Mouse (Mus musculus): Measurements from ENCODE around the gene Fzd5. TPM values are rescaled to one million over a fixed set of nuclear protein-coding genes. Genes with fewer than 3 reads are reported as not detected.

Gene Fzd5
- polyA plus RNA-seq, 1 experiment from 2014 or later: 2.1 TPM

DNA sequence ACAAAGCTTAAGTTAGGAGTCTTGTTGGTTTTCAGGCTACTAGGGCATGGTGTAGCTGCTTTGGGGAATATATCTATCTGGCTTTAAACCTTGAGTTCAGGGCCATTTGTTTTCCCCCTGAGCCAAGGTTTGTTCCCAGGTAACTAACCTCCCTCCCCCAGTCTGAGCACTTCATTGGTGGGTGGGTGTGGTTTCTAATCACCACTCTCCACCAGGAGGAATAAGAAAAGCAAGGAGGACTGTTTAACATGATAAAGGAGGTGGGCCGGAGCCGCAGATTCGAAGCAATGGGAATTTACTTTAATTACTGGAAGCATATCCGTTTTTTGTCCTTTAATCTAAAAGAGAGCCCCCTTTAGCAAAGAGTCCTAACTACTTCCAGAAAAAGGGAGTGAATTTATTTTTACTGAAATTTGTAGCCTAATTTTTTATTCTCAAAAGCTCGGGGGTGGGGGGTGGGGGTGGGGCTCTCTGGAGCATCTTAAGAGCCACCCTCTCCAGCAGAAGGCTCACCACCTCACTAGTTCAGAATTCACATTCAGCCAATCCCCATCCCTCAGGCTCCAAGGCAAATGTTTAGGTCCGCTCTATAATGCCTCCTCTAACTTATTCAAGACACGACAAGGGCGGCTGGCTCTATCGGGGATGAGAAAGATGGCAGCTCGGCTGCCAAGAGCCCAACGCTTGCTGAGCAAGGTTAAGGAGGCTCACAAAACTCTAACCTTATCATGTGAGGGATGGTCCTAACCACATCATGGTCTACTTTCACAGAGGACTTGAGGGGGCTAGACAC is 3.9 kb downstream of the Fzd5 start:
- Histone ChIP-seq H3K9me3 (replicated peaks) (no peaks in the 10 kb centered on the region), H3K9ac (peak overlapping the region; percentile 57), H3K27me3 (peaks cover 19% of the 10 kb centered on the region), H3K4me1 (replicated peaks) (peaks cover 71% of the 10 kb centered on the region), H3K4me3 (replicated peaks) (peak overlapping the region; percentile 85), H3K4me2 (peak overlapping the region; percentile 99), H3K27ac (replicated peaks) (peak overlapping the region; percentile 82), H3K36me3 (replicated peaks) (peaks cover 47% of the 10 kb centered on the region)
- 29% methylated on average over 11 of the region's 11 CpGs for WGBS (ENCODE audit: insufficient replicate concordance)
- ATAC-seq (ENCODE audit: insufficient read depth): peak; percentile 25; the same call in 1 of the 2 replicates

DNA sequence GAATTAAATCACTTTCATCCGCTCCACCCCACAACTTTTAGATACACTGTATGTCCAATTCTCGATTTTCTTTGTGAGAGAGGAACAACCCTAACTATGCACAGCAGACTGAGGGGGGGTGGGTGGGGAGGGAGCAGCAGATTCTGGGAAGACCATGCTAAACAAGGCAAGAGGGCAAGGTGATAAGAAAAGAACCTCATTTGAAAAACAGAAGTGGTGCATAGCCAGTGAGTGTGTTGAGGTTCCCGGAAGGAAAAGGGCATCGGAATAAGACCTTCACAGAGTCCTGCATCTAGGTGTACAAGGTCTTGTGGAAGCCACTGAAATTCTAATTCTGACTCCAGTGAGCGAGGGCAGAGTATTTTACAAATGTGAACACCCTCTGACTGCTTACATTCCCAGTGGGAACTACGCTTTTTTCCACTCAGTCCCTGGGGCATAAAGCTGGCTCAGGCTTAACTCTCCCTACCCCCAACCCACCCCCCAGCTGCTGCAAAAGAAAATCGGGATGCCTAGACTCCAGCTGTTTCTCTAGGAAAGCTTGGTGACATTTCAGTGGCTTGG is 4.8 kb downstream of the Fzd5 start:
- peak overlapping the region; percentile 99 for H3K4me2 ChIP-seq
- H3K9me3 ChIP-seq (replicated peaks): no peaks in the 10 kb centered on the region
- peak overlapping the region; percentile 57; the same call in 1 of the 2 replicates for H3K9ac ChIP-seq
- 52% methylated on average over 7 of the region's 7 CpGs for WGBS (ENCODE audit: insufficient replicate concordance)
- H3K4me3 ChIP-seq (replicated peaks): peak overlapping the region; percentile 85; the same call in 1 of the 2 replicates
- peaks cover 63% of the 10 kb centered on the region for H3K4me1 ChIP-seq (replicated peaks)
- peak overlapping the region; percentile 82 for H3K27ac ChIP-seq (replicated peaks)
- peaks cover 19% of the 10 kb centered on the region for H3K27me3 ChIP-seq
- peaks cover 54% of the 10 kb centered on the region for H3K36me3 ChIP-seq (replicated peaks)
- ATAC-seq (ENCODE audit: insufficient read depth): no peak

DNA sequence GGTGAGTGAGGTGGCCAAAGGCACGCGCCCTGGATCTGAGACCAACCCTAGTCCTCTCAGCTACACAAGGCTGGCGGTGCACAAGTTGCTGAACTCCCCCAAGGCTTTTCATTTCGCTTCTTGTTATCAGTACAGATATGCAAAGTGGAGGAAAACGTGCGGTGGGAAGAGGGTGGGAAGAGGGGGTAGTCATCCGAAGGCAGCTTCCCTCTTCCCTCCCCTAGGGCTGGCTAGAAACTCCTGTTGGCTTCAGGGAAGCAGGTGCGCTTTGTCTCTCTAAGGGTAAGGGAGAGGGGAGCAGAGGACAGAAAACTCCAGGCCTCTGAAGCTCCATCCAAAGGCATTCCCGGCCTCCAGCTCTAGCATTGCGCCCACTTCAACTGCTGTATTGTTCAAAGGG is 5.4 kb downstream of the Fzd5 start:
- Histone ChIP-seq H3K4me1 (replicated peaks) (peaks cover 61% of the 10 kb centered on the region), H3K9me3 (replicated peaks) (no peaks in the 10 kb centered on the region), H3K9ac (no peak overlapping the region), H3K4me3 (replicated peaks) (0 out of 2 replicates have a peak overlapping the region, but pooled peaks have one; percentile 3), H3K27ac (replicated peaks) (peak overlapping the region; percentile 60), H3K4me2 (peak overlapping the region; percentile 99), H3K36me3 (replicated peaks) (peaks cover 59% of the 10 kb centered on the region), H3K27me3 (peaks cover 19% of the 10 kb centered on the region)
- ATAC-seq (ENCODE audit: insufficient read depth): no peak
- 43% methylated on average over 10 of the region's 10 CpGs for WGBS (ENCODE audit: insufficient replicate concordance)

DNA sequence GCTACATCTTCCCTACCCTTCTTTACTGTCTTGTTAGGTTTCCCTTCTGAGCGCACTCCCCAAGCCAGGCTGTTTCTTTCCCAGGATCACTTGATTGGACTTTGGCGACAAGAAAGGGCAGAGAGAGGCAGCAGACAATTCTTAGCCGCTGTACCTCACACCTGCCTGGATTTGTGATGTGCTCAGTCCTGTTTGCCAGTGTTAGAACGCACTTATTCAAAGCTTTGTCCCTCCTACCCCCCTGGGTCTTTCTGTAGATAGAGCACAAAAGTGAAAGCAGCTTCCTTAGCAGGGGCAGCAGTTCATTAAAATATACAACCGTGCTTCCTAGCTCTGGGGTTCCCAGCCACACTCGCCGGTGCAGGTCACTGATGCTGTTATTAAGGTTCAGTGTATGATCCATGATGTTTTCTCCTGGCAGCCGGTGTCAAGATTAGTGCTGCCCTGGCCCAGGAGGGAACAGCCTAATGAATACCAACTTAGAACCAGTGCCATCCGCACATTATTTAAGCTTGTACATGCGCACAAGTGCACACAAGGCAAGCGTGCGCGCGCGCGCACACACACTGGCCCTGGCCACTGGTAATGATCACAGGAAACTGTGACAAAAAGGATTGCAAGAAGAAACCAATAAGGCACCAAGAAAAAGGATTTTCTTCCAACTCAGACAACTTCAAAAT is 6.1 kb downstream of the Fzd5 start:
- Histone ChIP-seq H3K4me1 (replicated peaks) (peaks cover 54% of the 10 kb centered on the region), H3K27ac (replicated peaks) (peak overlapping the region; percentile 60), H3K4me2 (peak overlapping the region; percentile 99; the same call in 1 of the 2 replicates), H3K9ac (no peak overlapping the region), H3K27me3 (peaks cover 19% of the 10 kb centered on the region), H3K4me3 (replicated peaks) (no peak overlapping the region), H3K9me3 (replicated peaks) (no peaks in the 10 kb centered on the region), H3K36me3 (replicated peaks) (peaks cover 61% of the 10 kb centered on the region)
- no peak for ATAC-seq (ENCODE audit: insufficient read depth)
- WGBS (ENCODE audit: insufficient replicate concordance): 84% methylated on average over 16 of the region's 16 CpGs

DNA sequence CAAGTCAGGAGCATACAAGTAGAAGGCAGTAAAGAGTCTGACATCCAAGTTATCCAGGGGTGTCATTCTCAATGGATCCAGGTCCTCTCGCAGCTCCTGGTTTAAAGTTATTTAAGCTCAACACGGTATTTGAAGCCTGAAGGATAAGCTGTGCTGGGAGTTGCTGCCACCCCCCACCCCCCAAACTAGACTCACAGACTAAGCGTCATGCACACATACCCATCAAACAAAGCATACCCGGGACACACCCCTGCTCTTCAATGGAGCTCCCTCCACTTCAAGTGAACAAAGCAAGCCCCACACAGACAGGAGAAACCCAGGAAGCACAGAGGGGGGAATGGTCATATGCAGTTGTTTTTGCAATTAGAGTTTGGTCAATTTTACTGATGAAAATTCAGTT is 7.5 kb downstream of the Fzd5 start:
- peaks cover 6% of the 10 kb centered on the region for H3K27me3 ChIP-seq
- no peak overlapping the region for H3K4me3 ChIP-seq (replicated peaks)
- H3K27ac ChIP-seq (replicated peaks): no peak overlapping the region
- peaks cover 39% of the 10 kb centered on the region for H3K4me1 ChIP-seq (replicated peaks)
- ATAC-seq (ENCODE audit: insufficient read depth): no peak
- peaks cover 57% of the 10 kb centered on the region for H3K36me3 ChIP-seq (replicated peaks)
- WGBS (ENCODE audit: insufficient replicate concordance): 79% methylated on average over 4 of the region's 4 CpGs
- H3K9ac ChIP-seq: no peak overlapping the region
- H3K9me3 ChIP-seq (replicated peaks): no peaks in the 10 kb centered on the region
- no peak overlapping the region for H3K4me2 ChIP-seq

DNA sequence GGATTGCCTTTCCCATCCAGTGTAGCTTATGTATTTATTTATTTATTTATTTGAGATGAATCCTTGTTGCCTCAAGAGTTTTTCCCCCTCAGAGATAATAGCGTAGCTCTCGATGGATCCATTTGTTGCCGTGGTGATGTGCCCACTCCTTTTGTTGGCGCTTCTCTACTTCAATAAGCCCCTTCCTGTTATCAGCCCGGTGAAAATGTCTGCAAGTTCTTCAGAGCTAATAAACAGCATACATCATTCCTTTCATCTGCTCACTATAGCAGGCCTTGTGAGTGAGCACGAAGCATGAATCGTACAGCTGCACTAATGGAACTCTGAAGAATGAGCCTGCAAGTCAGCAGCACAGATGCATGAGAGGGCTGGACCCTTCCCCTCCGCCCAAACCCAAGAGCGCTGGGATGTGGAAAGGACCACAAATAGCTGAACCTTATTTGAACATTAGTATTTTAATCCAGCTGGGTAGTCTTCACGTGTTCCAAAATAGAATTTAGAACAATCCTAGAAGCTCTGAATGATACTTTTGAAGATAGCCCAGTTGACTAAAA is 16.4 kb downstream of the Fzd5 start:
- no peaks in the 10 kb centered on the region for H3K9me3 ChIP-seq (replicated peaks)
- no peaks in the 10 kb centered on the region for H3K4me1 ChIP-seq (replicated peaks)

DNA sequence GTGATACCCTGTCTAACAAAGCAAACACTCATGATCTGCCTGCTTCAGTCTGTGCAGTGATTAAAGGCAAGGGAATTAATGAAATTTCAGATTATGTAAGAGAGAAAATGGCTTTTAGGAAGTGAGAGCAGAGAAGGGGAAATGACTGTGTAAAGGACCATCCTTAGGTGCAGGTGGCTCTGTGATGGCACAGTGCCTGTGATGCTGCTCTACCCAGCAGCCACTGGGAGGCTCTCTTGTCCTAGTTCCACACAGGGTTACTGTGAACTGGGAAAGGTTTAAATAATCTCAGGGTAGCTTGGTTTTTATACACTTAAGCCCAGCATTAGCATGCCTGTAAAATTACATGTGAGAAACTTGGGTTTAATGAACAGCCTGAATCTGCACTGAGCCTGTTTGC is 20.0 kb downstream of the Fzd5 start:
- H3K9me3 ChIP-seq (replicated peaks): no peaks in the 10 kb centered on the region
- H3K27ac ChIP-seq (replicated peaks): no peak overlapping the region
- H3K4me1 ChIP-seq (replicated peaks): peaks cover 10% of the 10 kb centered on the region
- no peak overlapping the region for H3K9ac ChIP-seq
- H3K36me3 ChIP-seq (replicated peaks): 0 out of 2 replicates have a peak, but pooled peaks cover 6% of the 10 kb centered on the region
- no peak overlapping the region for H3K4me2 ChIP-seq
- no peaks in the 10 kb centered on the region for H3K27me3 ChIP-seq
- ATAC-seq (ENCODE audit: insufficient read depth): no peak; the same call in 1 of the 2 replicates
- H3K4me3 ChIP-seq (replicated peaks): no peak overlapping the region

More for the DNA sequence above, 16.4 kb downstream of the Fzd5 start:
- H3K36me3 ChIP-seq (replicated peaks): peaks cover 16% of the 10 kb centered on the region
- H3K27me3 ChIP-seq: no peaks in the 10 kb centered on the region
- no peak overlapping the region for H3K27ac ChIP-seq (replicated peaks)
- no peak overlapping the region for H3K4me2 ChIP-seq
- H3K4me3 ChIP-seq (replicated peaks): no peak overlapping the region
- H3K9ac ChIP-seq: no peak overlapping the region
- no peak for ATAC-seq (ENCODE audit: insufficient read depth)
- 78% methylated on average over 10 of the region's 10 CpGs for WGBS (ENCODE audit: insufficient replicate concordance)

DNA sequence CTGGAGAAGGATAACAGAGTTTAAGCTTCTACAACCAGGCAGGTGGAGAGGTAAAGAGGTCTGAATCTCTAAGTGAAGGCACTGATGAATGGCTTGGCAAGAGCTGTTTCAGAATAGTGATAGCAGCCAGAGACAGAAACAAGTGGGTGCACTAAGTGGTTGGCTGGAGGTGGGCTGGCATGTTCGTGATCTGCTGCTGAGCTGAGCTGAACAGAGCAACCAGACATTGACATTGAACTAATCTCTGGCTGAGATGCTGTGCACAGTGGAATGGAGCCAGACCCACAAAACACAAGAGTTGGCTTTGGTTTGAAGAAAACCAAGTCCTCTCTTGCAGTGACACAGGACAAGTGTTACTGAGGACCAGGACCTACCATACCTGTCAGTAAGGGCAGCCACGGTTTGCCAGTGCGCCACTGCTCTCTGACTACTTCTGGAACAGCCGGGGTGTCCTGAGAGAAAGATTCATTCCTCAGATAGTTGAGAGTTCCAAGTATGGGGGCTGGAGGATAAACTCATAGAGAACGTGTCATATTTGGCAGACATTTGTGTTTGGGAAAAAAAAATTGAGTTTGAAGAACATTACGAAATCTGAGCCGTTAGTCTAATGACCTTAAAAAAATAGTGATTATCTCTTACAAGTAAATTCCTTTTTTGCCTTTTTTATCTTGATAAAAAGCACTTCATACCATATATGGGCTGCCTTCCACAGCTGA is 20.8 kb downstream of the Fzd5 start:
- Histone ChIP-seq H3K27me3 (no peaks in the 10 kb centered on the region), H3K9ac (no peak overlapping the region), H3K4me1 (replicated peaks) (peaks cover 10% of the 10 kb centered on the region), H3K4me3 (replicated peaks) (no peak overlapping the region), H3K27ac (replicated peaks) (no peak overlapping the region), H3K4me2 (no peak overlapping the region), H3K9me3 (replicated peaks) (no peaks in the 10 kb centered on the region), H3K36me3 (replicated peaks) (0 out of 2 replicates have a peak, but pooled peaks cover 3% of the 10 kb centered on the region)
- no peak for ATAC-seq (ENCODE audit: insufficient read depth)
- 72% methylated on average over 7 of the region's 7 CpGs for WGBS (ENCODE audit: insufficient replicate concordance)

DNA sequence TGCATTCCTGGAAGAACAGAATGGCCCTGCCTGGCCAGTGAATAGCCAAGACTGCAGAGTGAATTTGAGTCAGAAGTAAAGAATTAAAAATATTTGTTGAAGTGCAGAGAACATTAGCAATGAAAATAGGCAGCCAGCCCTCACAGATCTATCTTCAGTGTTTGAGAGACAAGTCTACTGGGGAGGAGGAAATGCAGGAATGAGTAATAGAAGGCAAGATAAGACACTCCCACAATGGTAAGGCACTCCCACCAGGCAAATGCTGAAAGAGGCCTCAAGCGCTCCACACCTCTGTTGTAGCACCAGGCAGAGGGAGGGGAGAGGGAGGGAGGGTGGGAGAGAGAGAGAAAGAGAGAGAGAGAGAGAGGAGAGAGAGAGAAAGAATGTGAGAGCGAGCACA is 22.1 kb downstream of the Fzd5 start:
- no peak overlapping the region for H3K4me2 ChIP-seq
- H3K4me3 ChIP-seq (replicated peaks): no peak overlapping the region
- peaks cover 10% of the 10 kb centered on the region for H3K4me1 ChIP-seq (replicated peaks)
- H3K27ac ChIP-seq (replicated peaks): no peak overlapping the region
- no peaks in the 10 kb centered on the region for H3K36me3 ChIP-seq (replicated peaks)
- no peaks in the 10 kb centered on the region for H3K9me3 ChIP-seq (replicated peaks)
- H3K27me3 ChIP-seq: no peaks in the 10 kb centered on the region
- WGBS (ENCODE audit: insufficient replicate concordance): 52% methylated on average over 2 of the region's 2 CpGs
- ATAC-seq (ENCODE audit: insufficient read depth): no peak; the same call in 1 of the 2 replicates
- H3K9ac ChIP-seq: no peak overlapping the region

DNA sequence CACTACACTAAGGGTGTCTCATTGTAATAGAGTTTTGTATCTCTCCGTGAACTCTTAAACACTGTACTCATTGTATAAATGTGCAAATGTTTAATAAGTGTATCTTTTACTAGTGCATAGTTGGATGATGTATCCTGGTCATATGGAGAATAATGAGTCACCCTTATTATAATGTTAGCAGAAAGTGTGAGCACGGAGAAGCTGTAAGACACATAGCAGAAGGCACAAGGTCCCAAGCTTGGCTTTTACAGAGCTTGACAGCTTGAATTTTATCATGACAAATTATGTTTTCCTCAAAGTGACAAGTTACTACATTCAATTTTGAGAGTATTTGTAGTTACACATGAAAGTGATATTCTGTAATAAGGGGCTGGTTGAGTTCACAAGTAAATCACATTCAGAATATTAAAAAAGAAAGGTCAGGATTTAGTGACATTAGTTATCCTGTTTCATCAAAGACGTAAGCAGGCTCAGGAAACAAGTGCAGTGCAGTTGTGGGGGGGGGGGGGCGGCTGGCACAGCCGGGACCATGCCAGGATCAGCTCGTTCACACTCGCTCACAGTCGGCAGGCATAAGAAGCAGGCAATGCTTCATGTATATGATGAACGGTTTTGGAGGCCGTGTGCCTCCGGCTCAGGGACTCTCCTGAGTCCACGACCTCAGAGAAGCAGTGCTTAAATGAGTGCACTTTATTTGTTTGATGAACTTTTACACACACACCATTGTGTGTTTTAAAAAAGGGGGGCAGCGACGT is 25.4 kb downstream of the Fzd5 start:
- Histone ChIP-seq H3K4me3 (replicated peaks) (no peak overlapping the region), H3K4me1 (replicated peaks) (peaks cover 15% of the 10 kb centered on the region), H3K9me3 (replicated peaks) (no peaks in the 10 kb centered on the region), H3K9ac (no peak overlapping the region), H3K27ac (replicated peaks) (no peak overlapping the region), H3K27me3 (no peaks in the 10 kb centered on the region), H3K36me3 (replicated peaks) (no peaks in the 10 kb centered on the region), H3K4me2 (no peak overlapping the region)
- ATAC-seq (ENCODE audit: insufficient read depth): no peak
- 79% methylated on average over 14 of the region's 14 CpGs for WGBS (ENCODE audit: insufficient replicate concordance)
